Mouse (Mus musculus): ENCODE measurements at regions not wholly inside any gene's neighbourhood (a gene's known extent, or its start where the extent isn't known, plus 50 kb on each side); places are given as distances from the start of the nearest gene placed in this dataset.
A peak's percentile ranks its signal among the peaks of the same experiment; 100 is the strongest.

GRCm38 (mm10) chr2:48380786-48381185 lies 433.1 kb upstream of the Acvr2a start:
- TF ChIP-seq E2F4 (IDR thresholded peaks at IDR 0.05; ENCODE audit: insufficient read depth) (no peak), SRF (IDR thresholded peaks at IDR 0.05; ENCODE audit: control insufficient read depth, insufficient read length, low read depth) (no peak), MYOG (IDR thresholded peaks at IDR 0.05; ENCODE audit: control insufficient read depth in 1 of 3, insufficient read depth in 1 of 3, insufficient read length in 2 of 3, low read depth in 2 of 3) (no peak), TCF12 (IDR thresholded peaks at IDR 0.05; ENCODE audit: insufficient read depth, poor library complexity, severe bottlenecking) (no peak), CEBPB (IDR thresholded peaks at IDR 0.05; ENCODE audit: insufficient read depth, poor library complexity, severe bottlenecking) (no peak), TCF3 (IDR thresholded peaks at IDR 0.05; ENCODE audit: insufficient read length, low read depth) (no peak), MAX (IDR thresholded peaks at IDR 0.05; ENCODE audit: low read depth) (no peak), REST (IDR thresholded peaks at IDR 0.05; ENCODE audit: insufficient read depth, insufficient read length) (no peak), MYOD1 (IDR thresholded peaks at IDR 0.05; ENCODE audit: control insufficient read depth in 1 of 3, insufficient read length in 2 of 3, low read depth in 2 of 3) (no peak), POLR2AphosphoS2 (IDR thresholded peaks at IDR 0.05; ENCODE audit: insufficient read length, low read depth) (no peak), POLR2A (IDR thresholded peaks at IDR 0.05; ENCODE audit: insufficient read length, low read depth) (no peak)
- Histone ChIP-seq H3K4me2 (ENCODE audit: low read depth) (peak overlapping the region; percentile 65), H3K4me3 (no peak overlapping the region), H3ac (ENCODE audit: control insufficient read depth, insufficient read length) (no peak overlapping the region), H3K27me3 (ENCODE audit: control insufficient read depth, insufficient read depth, insufficient read length) (no peaks in the 10 kb centered on the region), H3K36me3 (ENCODE audit: control insufficient read depth, insufficient read depth) (no peaks in the 10 kb centered on the region), H3K79me2 (ENCODE audit: control insufficient read depth, insufficient read depth) (no peaks in the 10 kb centered on the region)

GRCm38 (mm10) chr2:48381481-48382075 lies 432.3 kb upstream of the Acvr2a start:
- H3ac ChIP-seq (ENCODE audit: control insufficient read depth, insufficient read length) = no peak overlapping the region
- TF ChIP-seq POLR2A (IDR thresholded peaks at IDR 0.05; ENCODE audit: insufficient read length, low read depth) (no peak), MYOG (IDR thresholded peaks at IDR 0.05; ENCODE audit: control insufficient read depth in 1 of 3, insufficient read depth in 1 of 3, insufficient read length in 2 of 3, low read depth in 2 of 3) (no peak)
- H3K27me3 ChIP-seq (ENCODE audit: control insufficient read depth, insufficient read depth, insufficient read length) = no peaks in the 10 kb centered on the region
- no peaks in the 10 kb centered on the region for H3K36me3 ChIP-seq (ENCODE audit: control insufficient read depth, insufficient read depth)
- no peaks in the 10 kb centered on the region for H3K79me2 ChIP-seq (ENCODE audit: control insufficient read depth, insufficient read depth)
- H3K4me2 ChIP-seq (ENCODE audit: low read depth) = peak overlapping the region; percentile 29
- H3K4me3 ChIP-seq = no peak overlapping the region

GRCm38 (mm10) chr2:48398504-48398903 lies 415.4 kb upstream of the Acvr2a start:
- Histone ChIP-seq H3K4me2 (ENCODE audit: low read depth) (peak overlapping the region; percentile 37), H3ac (ENCODE audit: control insufficient read depth, insufficient read length) (no peak overlapping the region), H3K4me3 (no peak overlapping the region), H3K36me3 (ENCODE audit: control insufficient read depth, insufficient read depth) (no peaks in the 10 kb centered on the region), H3K27me3 (ENCODE audit: control insufficient read depth, insufficient read depth, insufficient read length) (no peaks in the 10 kb centered on the region), H3K79me2 (ENCODE audit: control insufficient read depth, insufficient read depth) (no peaks in the 10 kb centered on the region)
- TF ChIP-seq REST (IDR thresholded peaks at IDR 0.05; ENCODE audit: insufficient read depth, insufficient read length) (no peak), POLR2A (IDR thresholded peaks at IDR 0.05; ENCODE audit: insufficient read length, low read depth) (no peak), E2F4 (IDR thresholded peaks at IDR 0.05; ENCODE audit: insufficient read depth) (no peak), TCF3 (IDR thresholded peaks at IDR 0.05; ENCODE audit: insufficient read length, low read depth) (no peak), POLR2AphosphoS2 (IDR thresholded peaks at IDR 0.05; ENCODE audit: insufficient read length, low read depth) (no peak), USF1 (IDR thresholded peaks at IDR 0.05; ENCODE audit: low read depth) (no peak), MYOD1 (IDR thresholded peaks at IDR 0.05; ENCODE audit: control insufficient read depth in 1 of 3, insufficient read length in 2 of 3, low read depth in 2 of 3) (no peak)

- TF ChIP-seq CEBPB (IDR thresholded peaks at IDR 0.05; ENCODE audit: insufficient read depth, poor library complexity, severe bottlenecking) = no peak
- TF ChIP-seq MYOD1 (IDR thresholded peaks at IDR 0.05; ENCODE audit: control insufficient read depth in 1 of 3, insufficient read length in 2 of 3, low read depth in 2 of 3) = no peak
- no peak for TF ChIP-seq E2F4 (IDR thresholded peaks at IDR 0.05; ENCODE audit: insufficient read depth)
- no peak for TF ChIP-seq USF1 (IDR thresholded peaks at IDR 0.05; ENCODE audit: low read depth)
- TF ChIP-seq REST (IDR thresholded peaks at IDR 0.05; ENCODE audit: insufficient read depth, insufficient read length) = no peak
- no peak for TF ChIP-seq SRF (IDR thresholded peaks at IDR 0.05; ENCODE audit: control insufficient read depth, insufficient read length, low read depth)
- no peak for TF ChIP-seq POLR2A (IDR thresholded peaks at IDR 0.05; ENCODE audit: insufficient read length, low read depth)
- TF ChIP-seq TCF12 (IDR thresholded peaks at IDR 0.05; ENCODE audit: insufficient read depth, poor library complexity, severe bottlenecking) = no peak
- TF ChIP-seq MYOG (IDR thresholded peaks at IDR 0.05; ENCODE audit: control insufficient read depth in 1 of 3, insufficient read depth in 1 of 3, insufficient read length in 2 of 3, low read depth in 2 of 3) = no peak
- TF ChIP-seq POLR2AphosphoS2 (IDR thresholded peaks at IDR 0.05; ENCODE audit: insufficient read length, low read depth) = no peak
- no peak for TF ChIP-seq MAX (IDR thresholded peaks at IDR 0.05; ENCODE audit: low read depth)
- Histone ChIP-seq H3K79me2 (ENCODE audit: control insufficient read depth, insufficient read depth) (no peaks in the 10 kb centered on the region), H3K4me2 (ENCODE audit: low read depth) (peak overlapping the region; percentile 37), H3ac (ENCODE audit: control insufficient read depth, insufficient read length) (no peak overlapping the region), H3K27me3 (ENCODE audit: control insufficient read depth, insufficient read depth, insufficient read length) (no peaks in the 10 kb centered on the region), H3K36me3 (ENCODE audit: control insufficient read depth, insufficient read depth) (no peaks in the 10 kb centered on the region), H3K4me3 (no peak overlapping the region)
Observed at GRCm38 (mm10) chr2:48399191-48399590, 414.7 kb upstream of the Acvr2a start.

- no peak overlapping the region for H3K4me3 ChIP-seq
- H3K4me2 ChIP-seq (ENCODE audit: low read depth) = no peak overlapping the region
- H3K79me2 ChIP-seq (ENCODE audit: control insufficient read depth, insufficient read depth) = no peaks in the 10 kb centered on the region
- TF ChIP-seq TCF12 (IDR thresholded peaks at IDR 0.05; ENCODE audit: insufficient read depth, poor library complexity, severe bottlenecking) (no peak), USF1 (IDR thresholded peaks at IDR 0.05; ENCODE audit: low read depth) (no peak), CEBPB (IDR thresholded peaks at IDR 0.05; ENCODE audit: insufficient read depth, poor library complexity, severe bottlenecking) (no peak), SRF (IDR thresholded peaks at IDR 0.05; ENCODE audit: control insufficient read depth, insufficient read length, low read depth) (no peak), MYOD1 (IDR thresholded peaks at IDR 0.05; ENCODE audit: control insufficient read depth in 1 of 3, insufficient read length in 2 of 3, low read depth in 2 of 3) (no peak), REST (IDR thresholded peaks at IDR 0.05; ENCODE audit: insufficient read depth, insufficient read length) (no peak), TCF3 (IDR thresholded peaks at IDR 0.05; ENCODE audit: insufficient read length, low read depth) (no peak), E2F4 (IDR thresholded peaks at IDR 0.05; ENCODE audit: insufficient read depth) (no peak), MAX (IDR thresholded peaks at IDR 0.05; ENCODE audit: low read depth) (no peak), POLR2AphosphoS2 (IDR thresholded peaks at IDR 0.05; ENCODE audit: insufficient read length, low read depth) (no peak)
- H3ac ChIP-seq (ENCODE audit: control insufficient read depth, insufficient read length) = no peak overlapping the region
- no peaks in the 10 kb centered on the region for H3K27me3 ChIP-seq (ENCODE audit: control insufficient read depth, insufficient read depth, insufficient read length)
- no peaks in the 10 kb centered on the region for H3K36me3 ChIP-seq (ENCODE audit: control insufficient read depth, insufficient read depth)
Observed at GRCm38 (mm10) chr2:48402813-48403212, 411.1 kb upstream of the Acvr2a start.

Data from myocyte (in vitro differentiated cells).